Mouse (Mus musculus) monocyte, adult 5-6 weeks (primary cell): ENCODE results near the gene Parn. TPM values are rescaled to one million over a fixed set of nuclear protein-coding genes. Genes with fewer than 3 reads are reported as not detected.
"Not testable (repeated sequence)": the region's sequence is repeated elsewhere in the genome, so short reads cannot be mapped to it uniquely, and the experiment has no call there.

Experiments
- ATAC-seq: fragments of 153-309, 156-312 bp; replicated peaks from 2 replicates; pipeline ENCODE4 v1.8.0; 2017; ENCODE audit warnings: mild to moderate bottlenecking; ENCODE audit not compliant: low TSS enrichment, insufficient number of reproducible peaks, severe bottlenecking, poor library complexity, low FRiP score
- total RNA-seq: library from RNA; stranded (forward); fragments of 200-1000, 200-491, 200-594 nt; gene quantifications from 3 replicates; pipeline ENCODE4 v1.2.3, GENCODE M21; 2017

Parn gene
- total RNA-seq, result 23.6 to 34.3 TPM (median 27.9 TPM) in 3 replicates

GRCm38 (mm10) chr16:13667878-13668343 is at the start of gene Parn:
Gene Parn (minus strand): TSS chr16:13668170.
- peak; percentile 76 for ATAC-seq

GRCm38 (mm10) chr16:13716821-13717553 is 49.0 kb upstream of the Parn start:
- ATAC-seq, result peak; percentile 84

- ATAC-seq, result no peak
Measured at GRCm38 (mm10) chr16:13714910-13715309, 46.9 kb upstream of the Parn start.

GRCm38 (mm10) chr16:13704676-13705075 is 36.7 kb upstream of the Parn start:
- ATAC-seq, result no peak

GRCm38 (mm10) chr16:13702184-13702583 is 34.2 kb upstream of the Parn start:
- no peak for ATAC-seq

GRCm38 (mm10) chr16:13698998-13699397 is 31.0 kb upstream of the Parn start:
- ATAC-seq, result no peak

- ATAC-seq, result no peak
Measured at GRCm38 (mm10) chr16:13678601-13679319, 10.8 kb upstream of the Parn start.

- ATAC-seq, result no peak
Measured at GRCm38 (mm10) chr16:13674511-13674910, 6.5 kb upstream of the Parn start.

GRCm38 (mm10) chr16:13673114-13673513 is 5.1 kb upstream of the Parn start:
- no peak for ATAC-seq

GRCm38 (mm10) chr16:13672386-13672898 is 4.5 kb upstream of the Parn start:
- ATAC-seq, result peak; percentile 70

GRCm38 (mm10) chr16:13671685-13672385 is 3.9 kb upstream of the Parn start, which contains the start of the genes Bfar and 3110001I22Rik:
Gene Bfar (plus strand): TSS chr16:13671858.
Gene 3110001I22Rik (plus strand): TSS chr16:13671929.
- peak; percentile 77 for ATAC-seq

GRCm38 (mm10) chr16:13670896-13671295 is 2.9 kb upstream of the Parn start:
- not testable (repeated sequence) for ATAC-seq

GRCm38 (mm10) chr16:13669282-13669681 is 1.3 kb upstream of the Parn start:
- ATAC-seq, result no peak

- no peak for ATAC-seq
Measured at GRCm38 (mm10) chr16:13668402-13669108, 585 bp upstream of the Parn start.

GRCm38 (mm10) chr16:13660736-13661135 is 7.2 kb downstream of the Parn start:
- ATAC-seq, result no peak

GRCm38 (mm10) chr16:13658886-13659285 is 9.1 kb downstream of the Parn start:
- no peak for ATAC-seq

- ATAC-seq, result no peak
Measured at GRCm38 (mm10) chr16:13645930-13646329, 22.0 kb downstream of the Parn start.

- ATAC-seq, result no peak
Measured at GRCm38 (mm10) chr16:13644474-13644873, 23.5 kb downstream of the Parn start.
